Mouse (Mus musculus) kidney, postnatal 36 days (tissue): ENCODE measurements around the gene Grm7.
A peak's percentile ranks its signal among the peaks of the same experiment; 100 is the strongest.

ENCODE experiments used
- DNase-seq, 2 experiments: peaks; one replicate each; pipeline ENCODE4 v3.0.0; 2021 to 2022; ENCODE audit warnings: mixed read lengths in 2 of 2

Grm7 gene

DNA sequence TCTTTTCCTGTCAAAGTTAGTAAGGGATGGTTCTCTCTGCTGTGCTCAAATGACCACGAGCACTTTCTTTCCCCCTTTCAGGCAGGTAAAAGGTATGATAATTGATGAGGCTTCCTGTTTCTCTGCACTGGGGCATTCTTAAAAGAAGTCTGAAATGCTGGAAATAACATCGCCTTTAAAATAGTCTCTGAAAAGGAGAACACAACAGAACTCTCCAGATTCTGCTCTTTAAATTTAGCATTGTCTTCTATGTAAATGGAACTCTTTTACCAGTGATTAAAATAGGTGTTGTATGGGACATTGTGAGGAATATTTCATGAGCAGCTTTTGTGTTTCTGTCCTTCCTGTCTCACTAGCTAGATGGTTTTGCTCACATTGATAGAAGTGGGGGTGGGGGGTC lies 393.7 kb downstream of the Grm7 start:
- DNase-seq = no peak

DNA sequence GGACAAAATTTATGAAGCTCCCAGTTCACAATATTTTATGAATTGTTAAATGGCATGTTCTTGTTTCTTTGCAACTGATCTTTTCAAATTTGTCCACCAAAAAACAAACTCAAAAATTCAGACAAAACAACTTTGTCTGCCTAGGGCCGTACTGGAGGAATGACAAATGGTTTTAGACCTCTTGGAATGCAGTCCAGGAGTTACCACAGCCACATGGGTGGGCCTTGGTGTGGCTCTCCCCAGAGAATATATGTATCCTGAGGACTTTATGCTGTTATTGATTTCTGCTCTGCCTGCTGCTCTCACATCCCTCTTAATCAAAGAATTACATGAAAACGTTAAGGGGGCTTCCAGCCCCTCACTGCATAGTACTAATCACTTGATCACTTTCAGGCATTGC lies 400.5 kb downstream of the Grm7 start:
- DNase-seq = no peak

- DNase-seq = no peak
Measured at GRCm38 (mm10) chr6:111049247-111049646, 403.9 kb downstream of the Grm7 start.

GRCm38 (mm10) chr6:111054001-111054975 lies 408.9 kb downstream of the Grm7 start:
- DNase-seq = no peak

- DNase-seq = peak in 1 of 2 experiments; percentile 46
Measured at GRCm38 (mm10) chr6:111057798-111058197, 412.4 kb downstream of the Grm7 start.

- DNase-seq = no peak
Measured at GRCm38 (mm10) chr6:111060004-111060403, 414.6 kb downstream of the Grm7 start.

- DNase-seq = no peak
Measured at GRCm38 (mm10) chr6:111084569-111084968, 439.2 kb downstream of the Grm7 start.

GRCm38 (mm10) chr6:111094818-111095217 lies 449.4 kb downstream of the Grm7 start:
- DNase-seq = no peak

DNA sequence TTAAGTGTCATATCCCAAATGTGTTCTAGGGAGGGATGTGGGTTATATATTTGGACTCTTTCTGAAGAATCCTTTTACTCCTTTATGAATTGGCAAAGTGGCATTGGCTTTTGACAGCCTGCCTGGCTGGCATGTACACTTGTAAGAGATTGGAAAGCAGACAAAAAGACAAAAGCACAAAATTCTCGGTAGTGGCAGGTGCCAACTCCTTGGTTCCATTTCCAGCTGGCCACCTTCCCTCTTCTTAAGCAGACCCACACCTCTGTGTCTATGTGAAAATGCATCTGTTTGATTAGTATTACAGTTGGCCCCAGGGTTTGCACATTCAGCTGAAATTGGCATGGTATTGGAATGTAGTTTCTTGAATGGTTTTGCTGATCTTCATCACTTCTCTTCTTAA lies 460.1 kb downstream of the Grm7 start:
- DNase-seq = no peak

DNA sequence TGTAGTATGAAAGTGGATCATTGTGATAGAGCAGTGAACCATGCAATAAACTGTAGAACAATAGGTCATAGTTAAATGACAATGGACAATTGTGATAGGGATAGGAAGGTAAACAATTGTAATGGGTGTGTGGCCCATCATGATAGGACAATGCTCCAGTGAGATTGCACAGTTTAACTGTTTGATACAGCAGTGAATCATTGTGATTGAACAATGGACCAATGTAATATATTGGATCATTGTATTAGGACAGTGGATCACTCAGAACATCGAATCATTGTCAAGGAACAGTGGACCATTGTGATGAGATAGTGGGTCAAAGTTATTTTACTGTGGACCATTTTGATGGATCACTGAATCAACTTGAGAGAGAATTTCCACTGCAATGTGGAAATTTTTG lies 515.7 kb downstream of the Grm7 start:
- DNase-seq = no peak

- no peak for DNase-seq
Measured at GRCm38 (mm10) chr6:111195333-111195732, 550.0 kb downstream of the Grm7 start.

- DNase-seq = no peak
Measured at GRCm38 (mm10) chr6:111221083-111221729, 575.8 kb downstream of the Grm7 start.

DNA sequence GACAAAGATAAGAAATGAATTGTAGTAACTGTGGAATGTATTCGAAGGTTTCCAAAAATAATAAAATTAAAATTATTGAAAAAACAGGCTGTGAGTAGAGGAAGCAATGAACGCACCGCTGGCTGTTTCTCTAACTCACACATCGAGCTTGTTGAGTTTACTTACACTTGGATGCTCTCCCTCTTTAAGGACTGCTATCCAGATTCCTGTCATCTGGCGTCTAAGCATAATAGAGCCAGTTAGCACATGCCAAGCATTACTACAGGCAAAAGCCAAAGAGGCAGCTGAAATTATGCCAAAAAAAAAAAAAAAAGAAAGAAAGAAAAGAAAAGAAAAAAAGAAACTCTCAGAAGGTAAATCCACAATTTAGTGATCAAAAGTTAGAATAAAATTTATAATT lies 609.8 kb downstream of the Grm7 start:
- no peak for DNase-seq

DNA sequence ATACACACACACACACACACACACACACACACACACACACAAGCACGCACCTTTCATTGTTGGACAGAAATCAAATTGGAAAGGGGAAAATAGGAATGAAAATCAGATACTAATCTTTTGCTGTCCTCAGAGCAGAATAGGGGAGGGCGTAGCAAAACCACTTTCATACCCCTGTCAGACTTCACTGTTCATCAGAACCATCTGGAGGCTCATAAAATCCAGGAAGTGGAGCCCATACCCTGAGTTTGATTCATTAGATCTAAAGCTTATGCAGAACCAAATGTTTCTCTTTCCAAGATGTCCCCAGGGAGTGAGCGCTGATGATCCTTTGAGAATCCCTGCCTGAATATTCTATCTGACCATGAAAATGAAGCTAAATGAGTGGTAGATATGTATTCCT lies 611.6 kb downstream of the Grm7 start:
- no peak for DNase-seq

- no peak for DNase-seq
Measured at GRCm38 (mm10) chr6:111258256-111258655, 612.9 kb downstream of the Grm7 start.

DNA sequence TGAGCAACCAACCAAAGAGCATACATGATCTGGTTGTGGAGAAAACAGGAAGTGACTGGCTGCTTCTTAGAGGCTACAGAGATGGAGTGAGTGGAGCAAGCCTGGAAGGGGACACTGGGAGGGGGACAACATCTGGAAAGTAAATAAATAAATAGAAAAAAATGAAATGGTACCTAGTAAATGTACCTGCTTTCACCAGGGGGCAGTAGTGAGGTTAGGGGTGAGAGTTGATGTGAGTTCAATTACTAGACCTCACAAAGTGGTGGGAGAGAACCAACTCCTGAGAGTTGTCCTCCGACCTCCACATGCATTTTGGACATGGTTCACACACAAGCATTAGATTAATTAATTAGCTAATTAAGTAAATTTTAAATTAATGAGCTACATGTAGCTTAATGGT lies 615.8 kb downstream of the Grm7 start:
- no peak for DNase-seq

GRCm38 (mm10) chr6:111276657-111277056 lies 631.3 kb downstream of the Grm7 start:
- no peak for DNase-seq

GRCm38 (mm10) chr6:111278516-111278915 lies 633.1 kb downstream of the Grm7 start:
- DNase-seq = no peak

DNA sequence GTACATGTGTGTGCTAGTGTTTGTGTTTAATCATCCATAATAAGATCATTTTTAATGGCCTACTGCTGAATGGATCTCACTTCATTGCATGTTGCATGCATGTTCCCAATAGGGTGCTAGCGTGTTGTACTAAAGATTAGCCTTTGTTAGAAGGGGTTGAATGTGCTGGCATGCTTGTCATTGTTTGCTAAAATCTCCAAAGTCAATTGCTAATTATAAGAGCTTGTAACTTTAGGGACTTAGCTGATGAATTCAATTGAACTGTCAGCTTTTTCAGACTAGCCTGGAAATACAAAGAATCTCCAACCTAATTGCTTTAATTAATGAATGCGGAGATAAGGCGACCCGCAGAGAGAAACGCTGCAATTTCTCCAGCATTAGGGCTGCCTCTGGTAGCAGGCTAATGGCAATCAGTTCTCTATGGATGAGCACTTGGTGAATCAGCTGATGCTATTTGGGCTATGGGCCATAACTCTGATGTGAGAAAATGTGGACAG lies 648.2 kb downstream of the Grm7 start:
- no peak for DNase-seq

GRCm38 (mm10) chr6:111303912-111304555 lies 658.7 kb downstream of the Grm7 start:
- DNase-seq = no peak

- no peak for DNase-seq
Measured at GRCm38 (mm10) chr6:111361681-111362080, 716.3 kb downstream of the Grm7 start.

- DNase-seq = peak in 1 of 2 experiments; percentile 5
Measured at GRCm38 (mm10) chr6:111368111-111368510, 722.7 kb downstream of the Grm7 start.

- DNase-seq = peak; percentile 50 to 74
Measured at GRCm38 (mm10) chr6:111368551-111368950, 723.2 kb downstream of the Grm7 start.
